Mouse (Mus musculus) cerebellum, adult 2 months (tissue): ENCODE data around the gene Arpc2. TPM values are rescaled to one million over a fixed set of nuclear protein-coding genes. Genes with fewer than 3 reads are reported as not detected.

ENCODE experiments used
- DNase-seq, 2 experiments: peaks; one replicate each; pipeline ENCODE4 v3.0.0; 2021
- H3K27ac ChIP-seq: fragments of 200-500 bp; 2 replicates; pipeline ENCODE4 v1.5.1; 2012; ENCODE audit warnings: low read length, control low read depth, inconsistent platforms; ENCODE audit not compliant: insufficient read depth
- H3K27me3 ChIP-seq: fragments of 200-500 bp; 2 replicates; pipeline ENCODE4 v1.6.1; 2012; ENCODE audit warnings: inconsistent platforms, mild to moderate bottlenecking, low read length, moderate library complexity; ENCODE audit not compliant: control insufficient read depth, insufficient read depth
- H3K4me1 ChIP-seq: fragments of 200-500 bp; 2 replicates; pipeline ENCODE4 v1.6.1; 2011; ENCODE audit warnings: low read length; ENCODE audit not compliant: control insufficient read depth, insufficient read depth
- H3K4me3 ChIP-seq: fragments of 200-500 bp; replicated peaks from 2 replicates; pipeline ENCODE3; 2011; ENCODE audit warnings: mild to moderate bottlenecking, low read depth, low read length, control low read depth; ENCODE audit not compliant: insufficient read depth
- CTCF ChIP-seq: fragments of 200-500 bp; IDR thresholded peaks from 2 replicates; pipeline ENCODE4 v1.5.1; 2011; ENCODE audit warnings: low read depth, mild to moderate bottlenecking, control low read depth, low read length, moderate library complexity, borderline replicate concordance; ENCODE audit not compliant: insufficient read depth
- POLR2A ChIP-seq: fragments of 200-500 bp; IDR thresholded peaks from 2 replicates; pipeline ENCODE4 v1.6.1; 2011; ENCODE audit warnings: low read length, control low read depth, borderline replicate concordance; ENCODE audit not compliant: insufficient read depth
- WGBS: fragments of 180-500 bp; shearing (Covaris S2); methylation state at CpG from one replicate; pipeline ENCODE4 v1.1.7; 2018; 5-methylcytosine and 5-hydroxymethylcytosine counted together
- polyA plus RNA-seq: library from polyadenylated mRNA; depleted of rRNA; stranded (reverse); fragments of >200 nt; gene quantifications from 2 replicates; pipeline ENCODE4 v1.2.3, GENCODE M21; 2012

Arpc2 gene
- polyA plus RNA-seq, 1 experiment = 146 TPM

- Histone ChIP-seq H3K4me3 (no peak overlapping the region), H3K4me1 (no peaks in the 10 kb centered on the region), H3K27me3 (no peaks in the 10 kb centered on the region), H3K27ac (no peak overlapping the region)
- TF ChIP-seq POLR2A (no peak), CTCF (no peak)
- DNase-seq = no peak
- 85% methylated on average over 8 of the region's 8 CpGs for WGBS
Measured at GRCm38 (mm10) chr1:74268750-74269149, 32.9 kb downstream of the Arpc2 start.

- no peaks in the 10 kb centered on the region for H3K4me1 ChIP-seq
- H3K27ac ChIP-seq = no peak overlapping the region
- 50% methylated on average over 4 of the region's 4 CpGs for WGBS
- DNase-seq = no peak
- no peaks in the 10 kb centered on the region for H3K27me3 ChIP-seq
- TF ChIP-seq CTCF = no peak
- no peak for TF ChIP-seq POLR2A
- no peak overlapping the region for H3K4me3 ChIP-seq
Measured at GRCm38 (mm10) chr1:74271659-74272058, 35.8 kb downstream of the Arpc2 start.

GRCm38 (mm10) chr1:74275015-74275414 lies 39.1 kb downstream of the Arpc2 start:
- no peak overlapping the region for H3K4me3 ChIP-seq
- no peak for DNase-seq
- TF ChIP-seq POLR2A (no peak), CTCF (no peak)
- 58% methylated on average over 9 of the region's 9 CpGs for WGBS
- no peaks in the 10 kb centered on the region for H3K4me1 ChIP-seq
- H3K27me3 ChIP-seq = no peaks in the 10 kb centered on the region
- no peak overlapping the region for H3K27ac ChIP-seq

- no peaks in the 10 kb centered on the region for H3K4me1 ChIP-seq
- no peak overlapping the region for H3K27ac ChIP-seq
- no peak for TF ChIP-seq POLR2A
- TF ChIP-seq CTCF = no peak
- 75% methylated on average over 6 of the region's 6 CpGs for WGBS
- DNase-seq = no peak
- H3K4me3 ChIP-seq = no peak overlapping the region
- no peaks in the 10 kb centered on the region for H3K27me3 ChIP-seq
Measured at GRCm38 (mm10) chr1:74277041-74277440, 41.2 kb downstream of the Arpc2 start.

GRCm38 (mm10) chr1:74277883-74278537 lies 42.1 kb downstream of the Arpc2 start:
- Histone ChIP-seq H3K27ac (no peak overlapping the region), H3K4me1 (no peaks in the 10 kb centered on the region), H3K4me3 (no peak overlapping the region), H3K27me3 (no peaks in the 10 kb centered on the region)
- TF ChIP-seq CTCF (no peak), POLR2A (no peak)
- DNase-seq = no peak
- WGBS = 38% methylated on average over 8 of the region's 8 CpGs

GRCm38 (mm10) chr1:74278538-74278937 lies 42.7 kb downstream of the Arpc2 start, which contains the start of gene Gpbar1:
TSS of gene Gpbar1 (plus strand) at chr1:74278550.
- H3K4me3 ChIP-seq = no peak within 1 kb of the TSS
- TF ChIP-seq CTCF = no peak
- no peak for TF ChIP-seq POLR2A
- H3K27ac ChIP-seq = no peak within 1 kb of the TSS
- H3K4me1 ChIP-seq = no peaks in the 10 kb centered on the region
- H3K27me3 ChIP-seq = no peaks in the 10 kb centered on the region
- 65% methylated on average over 10 of the region's 10 CpGs for WGBS
- no peak for DNase-seq

- H3K4me1 ChIP-seq = no peaks in the 10 kb centered on the region
- no peaks in the 10 kb centered on the region for H3K27me3 ChIP-seq
- 85% methylated on average over 11 of the region's 11 CpGs for WGBS
- H3K27ac ChIP-seq = no peak overlapping the region
- no peak overlapping the region for H3K4me3 ChIP-seq
- no peak for DNase-seq
- no peak for TF ChIP-seq POLR2A
- no peak for TF ChIP-seq CTCF
Measured at GRCm38 (mm10) chr1:74278988-74279387, 43.1 kb downstream of the Arpc2 start.

GRCm38 (mm10) chr1:74280591-74281325 lies 44.9 kb downstream of the Arpc2 start:
- Histone ChIP-seq H3K27ac (no peak overlapping the region), H3K27me3 (no peaks in the 10 kb centered on the region), H3K4me3 (no peak overlapping the region), H3K4me1 (no peaks in the 10 kb centered on the region)
- 84% methylated on average over 14 of the region's 14 CpGs for WGBS
- TF ChIP-seq CTCF (no peak), POLR2A (no peak)
- no peak for DNase-seq
